Mouse (Mus musculus): ENCODE data around the gene Urah. TPM values are rescaled to one million over a fixed set of nuclear protein-coding genes. Genes with fewer than 3 reads are reported as not detected.

Gene Urah
- not detected for total RNA-seq (2023)

GRCm38 (mm10) chr7:140834968-140835757, at the start of gene Urah:
TSS of gene Urah (plus strand) at chr7:140835018.

GRCm38 (mm10) chr7:140787406-140788052, 47.3 kb upstream of the Urah start, which contains the start of gene Syce1:
TSS of gene Syce1 (minus strand) at chr7:140787852.

DNA sequence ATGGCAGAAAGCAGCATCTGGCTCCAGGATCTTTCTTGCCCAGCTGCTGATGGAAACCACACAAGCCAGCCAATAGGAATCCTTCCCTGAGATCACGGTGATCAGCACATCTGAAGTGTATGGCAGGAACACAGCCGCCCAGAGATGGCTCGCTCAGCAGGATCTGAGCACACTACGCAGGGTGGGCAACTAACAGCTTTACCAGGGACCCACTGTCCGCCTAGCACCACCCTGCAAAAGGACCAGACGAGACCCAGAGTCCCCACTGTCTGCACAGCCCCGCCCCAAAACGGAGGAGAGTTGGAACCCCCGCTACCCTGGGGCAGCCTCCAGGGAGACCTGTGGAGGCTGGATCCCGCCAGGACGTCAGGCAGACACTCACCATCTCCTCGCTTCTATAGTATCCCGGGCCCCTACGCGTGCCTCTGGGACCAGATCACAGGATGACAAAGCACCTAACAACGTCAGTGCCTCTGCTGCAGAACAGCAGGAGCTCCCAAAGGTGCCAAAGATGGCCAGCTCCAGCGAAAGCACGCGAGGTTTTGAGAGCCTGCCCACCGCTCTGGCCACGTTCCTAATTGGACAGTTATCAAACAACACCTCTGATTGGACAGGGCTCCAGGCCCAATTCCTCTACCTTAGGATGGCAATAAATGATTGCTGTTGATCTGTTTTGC, 13.0 kb upstream of the Urah start, which contains the start of gene Zfp941:
Zfp941 (minus strand) TSS at position 526 of the 677 bp plus-strand sequence.

GRCm38 (mm10) chr7:140844905-140845665, 10.3 kb downstream of the Urah start, which contains the start of gene Scgb1c1:
TSS of gene Scgb1c1 (plus strand) at chr7:140845547.

GRCm38 (mm10) chr7:140847755-140848580, 13.2 kb downstream of the Urah start, which contains the start of gene Odf3:
TSS of gene Odf3 (plus strand) at chr7:140847805.

DNA sequence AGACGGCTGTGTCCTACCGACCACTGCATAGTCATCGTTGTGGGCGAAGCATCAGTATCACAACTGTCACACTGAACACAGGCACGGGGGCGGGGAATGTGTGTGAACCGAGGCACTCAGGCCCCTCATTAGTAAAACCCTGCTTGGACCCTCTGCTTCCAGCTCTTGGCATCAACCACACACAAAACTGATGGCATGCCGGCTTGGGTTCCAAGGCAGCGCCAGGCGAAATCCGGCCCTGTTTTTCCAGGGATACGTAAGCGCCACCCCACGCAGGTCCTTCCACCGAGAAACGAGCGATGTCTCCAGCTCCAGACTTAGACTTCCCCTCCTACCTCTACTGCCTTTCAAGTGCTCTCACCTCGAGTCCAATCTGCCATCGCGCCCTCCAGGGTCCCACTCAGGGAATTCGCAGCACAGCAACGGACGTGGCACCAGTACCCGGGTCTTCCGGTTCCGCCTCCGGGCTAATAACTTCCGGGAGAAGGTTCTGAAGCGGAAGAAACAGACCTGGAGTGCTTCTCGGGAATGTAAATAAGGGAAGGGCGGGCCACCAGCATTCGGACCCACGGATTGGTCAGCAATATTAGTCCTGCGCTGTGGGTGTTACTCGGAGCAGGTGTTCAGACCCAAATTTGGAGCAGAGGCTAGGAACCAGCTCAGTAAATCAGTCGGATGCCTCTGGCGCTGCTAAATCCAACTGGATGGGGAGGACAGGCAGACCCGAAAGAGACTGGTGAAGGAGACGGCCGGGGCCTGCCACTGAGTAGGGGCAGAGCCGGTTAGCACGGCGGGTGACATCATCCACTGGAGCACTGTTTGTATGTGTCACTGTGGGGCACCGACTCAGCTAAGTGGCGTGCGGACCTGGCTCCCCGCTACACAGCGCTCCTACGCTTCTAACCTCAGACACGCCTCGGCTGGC, 21.3 kb downstream of the Urah start, which contains the start of gene Gm45785:
Gm45785 (minus strand) TSS at position 472 of the 925 bp plus-strand sequence.

GRCm38 (mm10) chr7:140856785-140857549, 22.1 kb downstream of the Urah start, which contains the start of gene Ric8a:
TSS of gene Ric8a (plus strand) at chr7:140856957.

DNA sequence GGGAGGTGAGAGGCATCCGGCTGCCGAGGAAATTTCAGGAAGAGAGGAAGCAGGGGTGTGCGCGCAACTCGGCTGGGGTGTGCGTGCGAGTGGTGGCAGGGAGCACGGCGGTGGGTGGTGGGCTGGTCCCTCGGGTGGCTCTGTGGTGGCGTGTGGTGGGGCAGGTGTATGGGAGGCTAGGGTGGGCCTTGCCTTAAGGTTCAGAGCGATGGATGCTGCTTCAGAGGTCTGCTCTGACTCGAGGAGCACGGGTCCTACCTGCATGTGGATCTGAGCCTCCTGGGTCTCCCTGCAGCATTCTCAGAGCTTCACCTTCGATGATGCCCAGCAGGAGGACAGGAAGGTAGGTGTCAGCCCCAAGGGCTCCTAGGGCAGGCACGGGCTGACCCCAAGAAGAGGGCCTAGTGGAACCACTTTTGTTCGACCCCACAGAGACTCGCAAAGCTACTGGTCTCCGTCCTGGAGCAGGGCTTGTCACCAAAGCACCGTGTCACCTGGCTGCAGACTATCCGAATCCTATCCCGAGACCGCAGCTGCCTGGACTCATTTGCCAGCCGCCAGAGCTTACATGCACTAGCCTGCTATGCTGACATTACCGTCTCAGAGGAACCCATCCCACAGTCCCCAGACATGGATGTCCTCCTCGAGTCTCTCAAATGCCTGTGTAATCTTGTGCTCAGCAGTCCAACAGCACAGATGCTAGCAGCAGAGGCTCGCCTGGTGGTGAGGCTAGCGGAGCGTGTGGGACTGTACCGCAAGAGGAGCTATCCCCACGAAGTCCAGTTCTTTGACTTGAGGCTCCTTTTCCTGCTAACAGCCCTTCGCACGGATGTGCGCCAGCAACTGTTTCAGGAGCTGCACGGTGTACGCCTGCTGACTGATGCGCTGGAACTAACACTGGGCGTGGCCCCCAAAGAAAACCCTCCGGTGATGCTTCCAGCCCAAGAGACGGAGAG, 23.0 kb downstream of the Urah start, which contains the start of gene Bet1l:
Bet1l (minus strand) TSS at position 28 of the 956 bp plus-strand sequence.

GRCm38 (mm10) chr7:140881696-140882468, 47.1 kb downstream of the Urah start, which contains the start of the genes Psmd13 and Sirt3:
TSS of gene Psmd13 (plus strand) at chr7:140881968.
TSS of gene Sirt3 (minus strand) at chr7:140882309.

Other genes starting within 250 kb of the Urah start
- gene Olfr46, start 233.7 kb upstream of the Urah start, total RNA-seq (2023), result not detected
- gene Olfr61, start 206.0 kb upstream of the Urah start, total RNA-seq (2023), result not detected
- gene Olfr53, start 188.6 kb upstream of the Urah start, total RNA-seq (2023), result not detected
- not detected for gene Olfr539, start 175.1 kb upstream of the Urah start, total RNA-seq (2023)
- gene Olfr45, start 153.1 kb upstream of the Urah start, total RNA-seq (2023), result not detected
- gene Olfr541, start 137.8 kb upstream of the Urah start, total RNA-seq (2023), result not detected
- gene Cyp2e1, start 71.3 kb upstream of the Urah start, total RNA-seq (2023), result not detected
- not detected for gene Syce1, start 47.2 kb upstream of the Urah start, total RNA-seq (2023)
- gene Zfp941, start 12.8 kb upstream of the Urah start, total RNA-seq (2023), result not detected
- gene Scgb1c1, start 10.5 kb downstream of the Urah start, total RNA-seq (2023), result not detected
- not detected for gene Odf3, start 12.8 kb downstream of the Urah start, total RNA-seq (2023)
- gene Gm45785, start 21.3 kb downstream of the Urah start, total RNA-seq (2023), result not detected
- 100 to 1,000 TPM; 109 to 116 TPM for gene Ric8a, start 21.9 kb downstream of the Urah start, total RNA-seq (2023)
- gene Bet1l, start 22.6 kb downstream of the Urah start, total RNA-seq (2023), result 10 to 100 TPM; 31.2 to 31.7 TPM
- gene Psmd13, start 47.0 kb downstream of the Urah start, total RNA-seq (2023), result 10 to 100 TPM; 75.3 to 88.5 TPM
- 1 to 10 TPM; 8.4 to 9.2 TPM for gene Sirt3, start 47.3 kb downstream of the Urah start, total RNA-seq (2023)
- gene Cox8b, start 65.4 kb downstream of the Urah start, total RNA-seq (2023), result not detected
- gene Nlrp6, start 85.9 kb downstream of the Urah start, total RNA-seq (2023), result under 1 TPM in 1 of 2 experiments, not detected in 1; 0.17 TPM
- 1 to 10 TPM; 7.3 to 8.9 TPM for gene Pgghg, start 106.4 kb downstream of the Urah start, total RNA-seq (2023)
- not detected for gene Ifitm5, start 115.3 kb downstream of the Urah start, total RNA-seq (2023)
- not detected for gene Gm45717, start 120.9 kb downstream of the Urah start, total RNA-seq (2023)
- 10 to 100 TPM; 17.0 to 18.4 TPM for gene Ifitm2, start 121.0 kb downstream of the Urah start, total RNA-seq (2023)
- 1 to 10 TPM in 1 of 2 experiments, not detected in 1; 5.9 TPM for gene Ifitm1, start 132.2 kb downstream of the Urah start, total RNA-seq (2023)
- gene Ifitm3, start 175.8 kb downstream of the Urah start, total RNA-seq (2023), result 1 to 10 TPM; 1.2 to 5.6 TPM
- gene Ifitm6, start 182.9 kb downstream of the Urah start, total RNA-seq (2023), result not detected
- gene Gm17387, start 194.1 kb downstream of the Urah start, total RNA-seq (2023), result not detected
- gene B4galnt4, start 226.1 kb downstream of the Urah start, total RNA-seq (2023), result 1 to 10 TPM; 1.4 to 2.2 TPM
- gene Pkp3, start 243.2 kb downstream of the Urah start, total RNA-seq (2023), result 10 to 100 TPM; 45.7 to 59.0 TPM

Measured in T-cell, adult 66 days (primary cell).